Mouse (Mus musculus): ENCODE results near the gene Lhfpl2.

Lhfpl2 gene

GRCm38 (mm10) chr13:94062349-94063111 lies 4.9 kb downstream of the Lhfpl2 start:
- H3K4me3 ChIP-seq (replicated peaks; ENCODE audit: low read length): peak overlapping the region; percentile 52
- H3K27me3 ChIP-seq (ENCODE audit: insufficient read depth, low read length): peaks cover 46% of the 10 kb centered on the region
- no peaks in the 10 kb centered on the region for H3K36me3 ChIP-seq (ENCODE audit: insufficient read depth, low read length)
- peaks cover 51% of the 10 kb centered on the region for H3K4me1 ChIP-seq (replicated peaks; ENCODE audit: low read depth, low read length)
- H3K9me3 ChIP-seq (ENCODE audit: low read length): peaks cover 8% of the 10 kb centered on the region
- TF ChIP-seq NANOG (IDR thresholded peaks at IDR 0.05; ENCODE audit: borderline replicate concordance, low read length) (no peak), POU5F1 (IDR thresholded peaks at IDR 0.05; ENCODE audit: borderline replicate concordance, low read length) (no peak), CTCF (conservative IDR thresholded peaks at IDR 0.05; ENCODE audit: low read length) (no peak)

GRCm38 (mm10) chr13:94063156-94063555 lies 5.6 kb downstream of the Lhfpl2 start:
- peak overlapping the region; percentile 52 for H3K4me3 ChIP-seq (replicated peaks; ENCODE audit: low read length)
- peaks cover 51% of the 10 kb centered on the region for H3K4me1 ChIP-seq (replicated peaks; ENCODE audit: low read depth, low read length)
- no peaks in the 10 kb centered on the region for H3K36me3 ChIP-seq (ENCODE audit: insufficient read depth, low read length)
- peaks cover 40% of the 10 kb centered on the region for H3K27me3 ChIP-seq (ENCODE audit: insufficient read depth, low read length)
- H3K9me3 ChIP-seq (ENCODE audit: low read length): peaks cover 10% of the 10 kb centered on the region
- peak; percentile 24; the same call in 1 of the 2 replicates for TF ChIP-seq CTCF (conservative IDR thresholded peaks at IDR 0.05; ENCODE audit: low read length)
- no peak for TF ChIP-seq POU5F1 (IDR thresholded peaks at IDR 0.05; ENCODE audit: borderline replicate concordance, low read length)
- no peak for TF ChIP-seq NANOG (IDR thresholded peaks at IDR 0.05; ENCODE audit: borderline replicate concordance, low read length)

GRCm38 (mm10) chr13:94064571-94064970 lies 7.0 kb downstream of the Lhfpl2 start:
- peaks cover 10% of the 10 kb centered on the region for H3K9me3 ChIP-seq (ENCODE audit: low read length)
- TF ChIP-seq POU5F1 (IDR thresholded peaks at IDR 0.05; ENCODE audit: borderline replicate concordance, low read length) (no peak), NANOG (IDR thresholded peaks at IDR 0.05; ENCODE audit: borderline replicate concordance, low read length) (no peak), CTCF (conservative IDR thresholded peaks at IDR 0.05; ENCODE audit: low read length) (no peak)
- peaks cover 45% of the 10 kb centered on the region for H3K4me1 ChIP-seq (replicated peaks; ENCODE audit: low read depth, low read length)
- no peaks in the 10 kb centered on the region for H3K36me3 ChIP-seq (ENCODE audit: insufficient read depth, low read length)
- H3K27me3 ChIP-seq (ENCODE audit: insufficient read depth, low read length): peaks cover 26% of the 10 kb centered on the region
- H3K4me3 ChIP-seq (replicated peaks; ENCODE audit: low read length): no peak overlapping the region

- no peaks in the 10 kb centered on the region for H3K36me3 ChIP-seq (ENCODE audit: insufficient read depth, low read length)
- peaks cover 44% of the 10 kb centered on the region for H3K4me1 ChIP-seq (replicated peaks; ENCODE audit: low read depth, low read length)
- H3K9me3 ChIP-seq (ENCODE audit: low read length): peaks cover 10% of the 10 kb centered on the region
- 0 out of 2 replicates have a peak overlapping the region, but pooled peaks have one; percentile 20 for H3K4me3 ChIP-seq (replicated peaks; ENCODE audit: low read length)
- no peak for TF ChIP-seq POU5F1 (IDR thresholded peaks at IDR 0.05; ENCODE audit: borderline replicate concordance, low read length)
- peak; percentile 42; the same call in 1 of the 2 replicates for TF ChIP-seq NANOG (IDR thresholded peaks at IDR 0.05; ENCODE audit: borderline replicate concordance, low read length)
- no peak for TF ChIP-seq CTCF (conservative IDR thresholded peaks at IDR 0.05; ENCODE audit: low read length)
- H3K27me3 ChIP-seq (ENCODE audit: insufficient read depth, low read length): peaks cover 29% of the 10 kb centered on the region
These were observed 7.9 kb downstream of the Lhfpl2 start for GRCm38 (mm10) chr13:94065276-94066050.

GRCm38 (mm10) chr13:94066626-94067275 lies 9.2 kb downstream of the Lhfpl2 start:
- Histone ChIP-seq H3K4me3 (replicated peaks; ENCODE audit: low read length) (0 out of 2 replicates have a peak overlapping the region, but pooled peaks have one; percentile 3), H3K27me3 (ENCODE audit: insufficient read depth, low read length) (peaks cover 22% of the 10 kb centered on the region), H3K4me1 (replicated peaks; ENCODE audit: low read depth, low read length) (peaks cover 44% of the 10 kb centered on the region), H3K9me3 (ENCODE audit: low read length) (peaks cover 10% of the 10 kb centered on the region), H3K36me3 (ENCODE audit: insufficient read depth, low read length) (no peaks in the 10 kb centered on the region)
- TF ChIP-seq POU5F1 (IDR thresholded peaks at IDR 0.05; ENCODE audit: borderline replicate concordance, low read length) (no peak), CTCF (conservative IDR thresholded peaks at IDR 0.05; ENCODE audit: low read length) (no peak), NANOG (IDR thresholded peaks at IDR 0.05; ENCODE audit: borderline replicate concordance, low read length) (no peak)

DNA sequence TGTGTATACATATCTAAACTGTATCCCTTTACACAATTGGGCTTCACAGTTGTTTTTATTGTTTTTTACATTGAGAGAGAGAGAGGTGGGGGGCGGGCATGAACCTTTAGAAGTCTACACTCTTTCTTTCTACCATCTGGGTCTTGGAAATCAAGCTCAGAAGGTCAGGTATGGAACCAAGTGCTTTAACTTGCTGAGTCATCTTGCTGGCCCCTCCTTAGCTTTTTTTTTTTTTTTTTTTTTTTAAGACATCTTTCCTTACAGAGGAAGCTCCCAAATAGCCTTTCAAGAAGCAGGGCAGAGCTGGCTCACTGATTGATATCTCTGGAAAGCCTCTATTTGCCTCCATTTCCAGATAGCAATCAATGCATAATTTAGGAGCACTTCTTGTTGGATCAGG lies 10.7 kb downstream of the Lhfpl2 start:
- Histone ChIP-seq H3K4me1 (replicated peaks; ENCODE audit: low read depth, low read length) (peaks cover 37% of the 10 kb centered on the region), H3K27me3 (ENCODE audit: insufficient read depth, low read length) (peaks cover 22% of the 10 kb centered on the region), H3K4me3 (replicated peaks; ENCODE audit: low read length) (no peak overlapping the region), H3K9me3 (ENCODE audit: low read length) (peaks cover 10% of the 10 kb centered on the region), H3K36me3 (ENCODE audit: insufficient read depth, low read length) (no peaks in the 10 kb centered on the region)
- TF ChIP-seq NANOG (IDR thresholded peaks at IDR 0.05; ENCODE audit: borderline replicate concordance, low read length) (no peak), POU5F1 (IDR thresholded peaks at IDR 0.05; ENCODE audit: borderline replicate concordance, low read length) (no peak), CTCF (conservative IDR thresholded peaks at IDR 0.05; ENCODE audit: low read length) (no peak)

- Histone ChIP-seq H3K36me3 (ENCODE audit: insufficient read depth, low read length) (no peaks in the 10 kb centered on the region), H3K27me3 (ENCODE audit: insufficient read depth, low read length) (peaks cover 18% of the 10 kb centered on the region), H3K4me1 (replicated peaks; ENCODE audit: low read depth, low read length) (peaks cover 25% of the 10 kb centered on the region), H3K4me3 (replicated peaks; ENCODE audit: low read length) (no peak overlapping the region), H3K9me3 (ENCODE audit: low read length) (peaks cover 10% of the 10 kb centered on the region)
- no peak for TF ChIP-seq CTCF (conservative IDR thresholded peaks at IDR 0.05; ENCODE audit: low read length)
- no peak for TF ChIP-seq POU5F1 (IDR thresholded peaks at IDR 0.05; ENCODE audit: borderline replicate concordance, low read length)
- TF ChIP-seq NANOG (IDR thresholded peaks at IDR 0.05; ENCODE audit: borderline replicate concordance, low read length): no peak
These were observed 12.1 kb downstream of the Lhfpl2 start for GRCm38 (mm10) chr13:94069421-94070307.
